Mouse (Mus musculus) MEL (cell line): ENCODE results near the gene Tpm4. TPM values are rescaled to one million over a fixed set of nuclear protein-coding genes. Genes with fewer than 3 reads are reported as not detected.

Experiments used
- DNase-seq: peaks from one replicate; pipeline ENCODE4 v3.0.0; 2011; ENCODE audit warnings: low read depth, low spot score
- H3K27ac ChIP-seq: 2 replicates; pipeline ENCODE4 v1.5.1; 2012; ENCODE audit warnings: low read depth, mild to moderate bottlenecking, control low read depth, low read length, moderate library complexity; ENCODE audit not compliant: control insufficient read depth
- H3K27me3 ChIP-seq, 2 experiments: fragments of 150-350 bp in 1 of 2; sonication (generic) in 1 of 2; 2 replicates each; pipeline ENCODE4 v1.6.1; 2012; ENCODE audit warnings: low read length in 2 of 2, mild to moderate bottlenecking in 2 of 2, improper control_type of control experiment in 1 of 2, moderate library complexity in 1 of 2; ENCODE audit not compliant: insufficient read depth in 2 of 2, control insufficient read depth in 1 of 2
- H3K36me3 ChIP-seq, 2 experiments: 2 replicates each; pipeline ENCODE4 v1.6.1; 2012 to 2014; ENCODE audit warnings: low read length in 2 of 2, improper control_type of control experiment in 1 of 2, inconsistent platforms in 1 of 2, mild to moderate bottlenecking in 1 of 2; ENCODE audit not compliant: insufficient read depth in 2 of 2, control insufficient read depth in 1 of 2
- H3K4me1 ChIP-seq, 2 experiments: fragments of 150-350 bp in 1 of 2; sonication (generic) in 1 of 2; 2 replicates each; pipeline ENCODE4 v1.6.1; 2012; ENCODE audit warnings: low read length in 2 of 2, improper control_type of control experiment in 1 of 2, mild to moderate bottlenecking in 1 of 2; ENCODE audit not compliant: insufficient read depth in 2 of 2, control insufficient read depth in 1 of 2
- H3K4me3 ChIP-seq, 2 experiments: fragments of 150-350 bp in 1 of 2; sonication (generic) in 1 of 2; 2 replicates each; pipeline ENCODE4 v1.5.1; 2012; ENCODE audit warnings: low read depth in 2 of 2, low read length in 2 of 2, mild to moderate bottlenecking in 2 of 2, moderate library complexity in 2 of 2, control low read depth in 1 of 2, improper control_type of control experiment in 1 of 2; ENCODE audit not compliant: control insufficient read depth in 1 of 2, insufficient read depth in 1 of 2
- H3K79me2 ChIP-seq: 2 replicates; pipeline ENCODE4 v1.6.1; 2012; ENCODE audit warnings: mild to moderate bottlenecking, low read length, moderate library complexity; ENCODE audit not compliant: control insufficient read depth, poor library complexity, insufficient read depth
- H3K9ac ChIP-seq: 2 replicates; pipeline ENCODE4 v1.6.1; 2012; ENCODE audit warnings: low read depth, mild to moderate bottlenecking, control low read depth, low read length, moderate library complexity; ENCODE audit not compliant: control insufficient read depth, poor library complexity, severe bottlenecking
- H3K9me3 ChIP-seq: fragments of 150-350 bp; sonication (generic); replicated peaks from 2 replicates; pipeline ENCODE4 v1.6.1; 2012; ENCODE audit warnings: mild to moderate bottlenecking, low read length, improper control_type of control experiment, moderate library complexity; ENCODE audit not compliant: insufficient read depth
- BHLHE40 ChIP-seq: IDR thresholded peaks from 2 replicates; pipeline ENCODE4 v1.6.1; 2012; ENCODE audit warnings: low read depth, mild to moderate bottlenecking, inconsistent platforms, low read length, improper control_type of control experiment, borderline replicate concordance
- CHD1 ChIP-seq: IDR thresholded peaks from 2 replicates; pipeline ENCODE4 v1.6.1; 2012; ENCODE audit warnings: low read depth, mild to moderate bottlenecking, inconsistent platforms, low read length, improper control_type of control experiment
- CHD2 ChIP-seq: IDR thresholded peaks from 2 replicates; pipeline ENCODE4 v1.6.1; 2011; ENCODE audit warnings: low read length, improper control_type of control experiment
- EP300 ChIP-seq, 2 experiments: IDR thresholded peaks; 2 replicates each; pipeline ENCODE4 v1.6.1; 2011; ENCODE audit warnings: improper control_type of control experiment in 2 of 2, low read length in 2 of 2, low read depth in 1 of 2, mild to moderate bottlenecking in 1 of 2
- ETS1 ChIP-seq: IDR thresholded peaks from 2 replicates; pipeline ENCODE4 v1.6.1; 2012; ENCODE audit warnings: low read depth, mild to moderate bottlenecking, inconsistent platforms, low read length, improper control_type of control experiment, moderate library complexity
- MAX ChIP-seq: IDR thresholded peaks from 2 replicates; pipeline ENCODE4 v1.6.1; 2011; ENCODE audit warnings: low read length, improper control_type of control experiment
- MAZ ChIP-seq: IDR thresholded peaks from 2 replicates; pipeline ENCODE4 v1.6.1; 2012; ENCODE audit warnings: low read depth, mild to moderate bottlenecking, inconsistent platforms, low read length, improper control_type of control experiment
- MXI1 ChIP-seq: IDR thresholded peaks from 2 replicates; pipeline ENCODE4 v1.6.1; 2011; ENCODE audit warnings: mild to moderate bottlenecking, low read depth, low read length, improper control_type of control experiment
- MYB ChIP-seq: IDR thresholded peaks from 2 replicates; pipeline ENCODE4 v1.6.1; 2011; ENCODE audit warnings: mild to moderate bottlenecking, low read depth, low read length, improper control_type of control experiment
- MYC ChIP-seq: IDR thresholded peaks from 2 replicates; pipeline ENCODE4 v1.6.1; 2011; ENCODE audit warnings: low read depth, mild to moderate bottlenecking, low read length, improper control_type of control experiment, moderate library complexity
- POLR2AphosphoS2 ChIP-seq: IDR thresholded peaks from 2 replicates; pipeline ENCODE4 v1.6.1; 2011; ENCODE audit warnings: low read length, improper control_type of control experiment
- RCOR1 ChIP-seq: IDR thresholded peaks from 2 replicates; pipeline ENCODE4 v1.6.1; 2012; ENCODE audit warnings: low read depth, mild to moderate bottlenecking, inconsistent platforms, low read length, improper control_type of control experiment
- SIN3A ChIP-seq: IDR thresholded peaks from 2 replicates; pipeline ENCODE4 v1.6.1; 2012; ENCODE audit warnings: low read length, improper control_type of control experiment, inconsistent platforms
- TAL1 ChIP-seq: IDR thresholded peaks from 2 replicates; pipeline ENCODE4 v1.6.1; 2012; ENCODE audit warnings: mild to moderate bottlenecking, inconsistent platforms, low read length, moderate library complexity, mixed read lengths
- TBP ChIP-seq: IDR thresholded peaks from 2 replicates; pipeline ENCODE4 v1.8.0; 2011; ENCODE audit warnings: low read depth, low read length, improper control_type of control experiment
- TCF12 ChIP-seq: IDR thresholded peaks from 2 replicates; pipeline ENCODE4 v1.6.1; 2014; ENCODE audit warnings: low read depth, mild to moderate bottlenecking, inconsistent platforms, low read length, improper control_type of control experiment, moderate library complexity
- USF1 ChIP-seq: IDR thresholded peaks from 2 replicates; pipeline ENCODE4 v1.6.1; 2014; ENCODE audit warnings: low read depth, mild to moderate bottlenecking, inconsistent platforms, low read length, improper control_type of control experiment, moderate library complexity
- ZKSCAN1 ChIP-seq: IDR thresholded peaks from 2 replicates; pipeline ENCODE4 v1.6.1; 2012; ENCODE audit warnings: low read depth, mild to moderate bottlenecking, inconsistent platforms, low read length, improper control_type of control experiment, moderate library complexity
- polyA plus RNA-seq, 2 experiments: library from polyadenylated mRNA; stranded (reverse) in 1 of 2; unstranded in 1 of 2; fragments of >175 nt in 1 of 2; fragments of >200 nt in 1 of 2; gene quantifications; 2 replicates each; pipeline versions ENCODE4 v1.2.1 to v1.2.4; 2012; ENCODE audit warnings: low replicate concordance in 2 of 2, low read depth in 1 of 2; ENCODE audit not compliant: insufficient read length in 2 of 2, insufficient read depth in 1 of 2, missing spikeins in 1 of 2
- total RNA-seq: library from RNA; depleted of rRNA; stranded (reverse); fragments of 300-350 nt; gene quantifications from 2 replicates; pipeline ENCODE4 v1.2.3, GENCODE M21; 2012

Gene Tpm4
- total and polyA plus RNA-seq, 3 experiments: 0.12 to 0.36 TPM; not detected in 1

GRCm38 (mm10) chr8:72136302-72136978 lies 1.7 kb downstream of the Tpm4 start:
- TF ChIP-seq MYB (no peak), BHLHE40 (no peak), TAL1 (no peak), EP300 (IDR thresholded peaks at IDR 0.05; ENCODE audit: low read depth in 1 of 2, low read length in 2 of 2) (peak in 1 of 2 experiments; percentile 36; a peak in 1 of 4 replicates), SIN3A (0 out of 2 replicates have a peak, but pooled peaks have one; percentile 19), ETS1 (peak; percentile 61), RCOR1 (peak; percentile 89), MXI1 (no peak), CHD1 (no peak), MAX (no peak)
- Histone ChIP-seq H3K9ac (no peak overlapping the region), H3K9me3 (no peaks in the 10 kb centered on the region), H3K36me3 (no peaks in the 10 kb centered on the region), H3K79me2 (no peaks in the 10 kb centered on the region), H3K4me1 (no peaks in the 10 kb centered on the region), H3K4me3 (no peak overlapping the region), H3K27me3 (no peaks in the 10 kb centered on the region; a peak in 1 of 4 replicates), H3K27ac (no peak overlapping the region)
- peak; percentile 37 for DNase-seq

GRCm38 (mm10) chr8:72137431-72137830 lies 2.7 kb downstream of the Tpm4 start:
- Histone ChIP-seq H3K27ac (no peak overlapping the region), H3K9me3 (no peaks in the 10 kb centered on the region), H3K4me1 (no peaks in the 10 kb centered on the region), H3K9ac (no peak overlapping the region), H3K79me2 (no peaks in the 10 kb centered on the region), H3K36me3 (no peaks in the 10 kb centered on the region), H3K27me3 (peaks cover 0 to 1% of the 10 kb centered on the region in 2 experiments; a peak in 1 of 4 replicates), H3K4me3 (no peak overlapping the region)
- no peak for DNase-seq
- no peak for TF ChIP-seq TBP
- no peak for TF ChIP-seq USF1
- TF ChIP-seq RCOR1: no peak
- TF ChIP-seq EP300 (IDR thresholded peaks at IDR 0.05; ENCODE audit: low read depth in 1 of 2, low read length in 2 of 2): no peak
- TF ChIP-seq MAZ: no peak
- no peak for TF ChIP-seq MYC
- TF ChIP-seq ZKSCAN1: no peak
- TF ChIP-seq CHD2: no peak
- no peak for TF ChIP-seq POLR2AphosphoS2
- no peak for TF ChIP-seq CHD1
- no peak for TF ChIP-seq ETS1
- no peak for TF ChIP-seq BHLHE40
- no peak for TF ChIP-seq TCF12
